Mouse (Mus musculus) stomach, postnatal 0 days (tissue): ENCODE measurements around the gene Thsd4. TPM values are rescaled to one million over a fixed set of nuclear protein-coding genes. Genes with fewer than 3 reads are reported as not detected.

Source experiments
- ATAC-seq: fragments of 200-750 bp; cut with Nextera tagmentation; 2 replicates; pipeline ENCODE4 v1.8.0; 2017; ENCODE audit not compliant: low FRiP score, low TSS enrichment
- DNase-seq: peaks from one replicate; pipeline ENCODE4 v3.0.0-alpha.2; 2016; ENCODE audit warnings: low spot score
- H3K27ac ChIP-seq: fragments of 300-500 bp; sonication (generic); replicated peaks from 2 replicates; pipeline ENCODE4 v1.5.1; 2014; ENCODE audit warnings: mild to moderate bottlenecking, control low read depth
- H3K27me3 ChIP-seq: fragments of 300-500 bp; sonication (generic); 2 replicates; pipeline ENCODE4 v1.6.1; 2014; ENCODE audit warnings: low read length; ENCODE audit not compliant: control insufficient read depth, insufficient read depth
- H3K36me3 ChIP-seq: fragments of 300-500 bp; sonication (generic); 2 replicates; pipeline ENCODE4 v1.6.1; 2014; ENCODE audit warnings: low read length, mixed read lengths; ENCODE audit not compliant: control insufficient read depth, insufficient read depth
- H3K4me1 ChIP-seq: fragments of 300-500 bp; sonication (generic); replicated peaks from 2 replicates; pipeline ENCODE4 v1.6.1; 2014; ENCODE audit warnings: antibody characterized with exemption; ENCODE audit not compliant: control insufficient read depth, insufficient read depth
- H3K4me2 ChIP-seq: fragments of 300-500 bp; sonication (generic); replicated peaks from 2 replicates; pipeline ENCODE4 v1.6.1; 2014; ENCODE audit warnings: low read depth, mild to moderate bottlenecking, control low read depth, moderate library complexity
- H3K4me3 ChIP-seq: fragments of 300-500 bp; sonication (generic); 2 replicates; pipeline ENCODE4 v1.5.1; 2014; ENCODE audit warnings: low read depth, low read length, control low read depth
- H3K9ac ChIP-seq: fragments of 300-500 bp; sonication (generic); 2 replicates; pipeline ENCODE4 v1.6.1; 2014; ENCODE audit warnings: mild to moderate bottlenecking, low read length, control low read depth, mixed read lengths
- H3K9me3 ChIP-seq: fragments of 300-500 bp; sonication (generic); 2 replicates; pipeline ENCODE4 v1.6.1; 2016; ENCODE audit warnings: low read length; ENCODE audit not compliant: control insufficient read depth
- CTCF ChIP-seq: IDR thresholded peaks from 2 replicates; pipeline ENCODE4 v1.5.1; 2016; ENCODE audit warnings: antibody characterized with exemption, low read depth, mild to moderate bottlenecking, moderate library complexity
- EP300 ChIP-seq: optimal IDR thresholded peaks from 2 replicates; pipeline ENCODE3; 2016; ENCODE audit warnings: antibody characterized with exemption
- WGBS: fragments of 180-500 bp; shearing (Covaris S2); extraction: QIAGEN DNeasy Blood & Tissue Kit; methylation state at CpG from one replicate; pipeline ENCODE4 v1.1.7; 2014; 5-methylcytosine and 5-hydroxymethylcytosine counted together
- polyA plus RNA-seq: library from polyadenylated mRNA; unstranded; fragments of >200 nt; fragmentation: Nextera tagmentation; extraction: Ambion mirVana; gene quantifications from 2 replicates; pipeline ENCODE4 v1.2.1, GENCODE M21; 2015

The Thsd4 gene
- polyA plus RNA-seq, 1 experiment from 2014 or later = 10.7 TPM

- no peak overlapping the region for H3K27ac ChIP-seq
- H3K27me3 ChIP-seq = no peaks in the 10 kb centered on the region
- DNase-seq = no peak
- no peak for ATAC-seq
- no peak overlapping the region for H3K4me3 ChIP-seq
- no peaks in the 10 kb centered on the region for H3K36me3 ChIP-seq
- no peaks in the 10 kb centered on the region for H3K4me1 ChIP-seq
- 93% methylated on average over 2 of the region's 2 CpGs for WGBS
- no peaks in the 10 kb centered on the region for H3K9me3 ChIP-seq
- H3K4me2 ChIP-seq = no peak overlapping the region
- TF ChIP-seq EP300 (no peak), CTCF (no peak)
- no peak overlapping the region for H3K9ac ChIP-seq
These were observed 249.9 kb downstream of the Thsd4 start for GRCm38 (mm10) chr9:60271940-60272339.

GRCm38 (mm10) chr9:60269807-60270206, 252.0 kb downstream of the Thsd4 start:
- no peak overlapping the region for H3K4me2 ChIP-seq
- no peaks in the 10 kb centered on the region for H3K36me3 ChIP-seq
- H3K9ac ChIP-seq = no peak overlapping the region
- DNase-seq (no peak), ATAC-seq (no peak)
- TF ChIP-seq EP300 (no peak), CTCF (no peak)
- no peak overlapping the region for H3K4me3 ChIP-seq
- 69% methylated on average over 5 of the region's 5 CpGs for WGBS
- H3K9me3 ChIP-seq = no peaks in the 10 kb centered on the region
- no peaks in the 10 kb centered on the region for H3K27me3 ChIP-seq
- no peaks in the 10 kb centered on the region for H3K4me1 ChIP-seq
- no peak overlapping the region for H3K27ac ChIP-seq

DNA sequence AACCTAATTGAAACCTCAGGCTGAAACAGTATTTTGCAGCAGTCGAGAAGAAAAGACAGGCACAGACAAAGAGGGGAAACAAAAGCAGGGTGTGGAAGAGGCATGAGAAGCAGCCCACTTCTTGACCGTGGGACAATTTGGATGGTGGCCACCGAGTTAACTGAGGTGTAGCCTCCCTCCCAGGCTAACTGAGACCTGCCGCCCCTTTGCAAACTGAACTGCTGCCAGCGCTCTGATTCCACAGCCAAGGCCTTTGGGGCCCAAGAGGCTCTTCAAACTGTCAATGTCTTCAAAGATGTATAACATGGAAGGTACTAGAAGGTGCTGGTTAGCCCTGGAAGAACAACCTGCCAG, 254.6 kb downstream of the Thsd4 start:
- WGBS = 85% methylated on average over 5 of the region's 5 CpGs
- Histone ChIP-seq H3K36me3 (no peaks in the 10 kb centered on the region), H3K27ac (no peak overlapping the region), H3K9me3 (no peaks in the 10 kb centered on the region), H3K4me2 (no peak overlapping the region), H3K27me3 (no peaks in the 10 kb centered on the region), H3K9ac (no peak overlapping the region), H3K4me1 (no peaks in the 10 kb centered on the region), H3K4me3 (no peak overlapping the region)
- TF ChIP-seq CTCF (no peak), EP300 (no peak)
- ATAC-seq = no peak
- DNase-seq = no peak

DNA sequence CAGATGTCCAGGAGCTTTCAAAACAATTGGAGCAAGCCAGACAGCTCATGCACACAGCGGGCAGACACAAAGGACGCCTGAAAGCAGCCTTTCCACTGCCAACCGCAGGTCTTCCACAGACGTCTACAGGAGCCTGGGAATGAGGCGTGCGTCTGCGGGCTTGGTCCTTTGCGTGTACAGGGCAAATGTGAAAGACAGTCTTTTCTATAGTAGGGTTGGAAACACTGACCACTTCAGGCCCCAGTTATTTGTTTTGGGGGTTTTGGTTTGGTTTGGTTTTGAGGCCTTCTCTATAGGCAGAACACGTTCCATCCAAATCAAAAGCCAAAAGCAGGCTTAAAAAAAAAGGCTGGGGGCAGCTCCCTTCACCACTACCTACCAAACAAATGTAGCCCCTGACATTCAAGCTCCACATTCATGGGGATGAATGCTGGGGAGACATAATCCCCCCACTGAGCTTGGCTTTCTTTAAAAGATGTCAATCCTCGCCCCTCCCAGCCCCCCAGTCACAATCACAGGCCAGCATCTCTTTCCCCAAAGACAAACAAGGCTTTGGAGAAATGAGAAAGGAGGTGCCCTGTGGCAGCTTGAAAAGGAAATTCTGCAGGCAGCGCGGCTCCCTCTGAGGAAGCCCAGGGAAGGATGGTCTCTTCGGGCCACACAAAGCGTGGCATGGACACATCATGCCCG, 255.1 kb downstream of the Thsd4 start:
- no peak for ATAC-seq
- no peak overlapping the region for H3K9ac ChIP-seq
- no peak overlapping the region for H3K4me2 ChIP-seq
- TF ChIP-seq CTCF (no peak), EP300 (no peak)
- no peaks in the 10 kb centered on the region for H3K36me3 ChIP-seq
- DNase-seq = no peak
- H3K9me3 ChIP-seq = no peaks in the 10 kb centered on the region
- H3K27ac ChIP-seq = no peak overlapping the region
- H3K4me1 ChIP-seq = no peaks in the 10 kb centered on the region
- no peaks in the 10 kb centered on the region for H3K27me3 ChIP-seq
- H3K4me3 ChIP-seq = no peak overlapping the region
- WGBS = 73% methylated on average over 15 of the region's 15 CpGs

GRCm38 (mm10) chr9:60264586-60265325, 257.1 kb downstream of the Thsd4 start:
- no peak overlapping the region for H3K4me2 ChIP-seq
- H3K27me3 ChIP-seq = no peaks in the 10 kb centered on the region
- no peak overlapping the region; the same call in 1 of the 2 replicates for H3K27ac ChIP-seq
- H3K36me3 ChIP-seq = no peaks in the 10 kb centered on the region
- ATAC-seq (peak; percentile 42; the same call in 1 of the 2 replicates), DNase-seq (no peak)
- no peaks in the 10 kb centered on the region for H3K9me3 ChIP-seq
- H3K4me1 ChIP-seq = no peaks in the 10 kb centered on the region
- H3K9ac ChIP-seq = no peak overlapping the region
- H3K4me3 ChIP-seq = no peak overlapping the region
- WGBS = 43% methylated on average over 10 of the region's 10 CpGs
- TF ChIP-seq EP300 = no peak
- TF ChIP-seq CTCF = no peak

- TF ChIP-seq CTCF (no peak), EP300 (no peak)
- H3K9me3 ChIP-seq = no peaks in the 10 kb centered on the region
- no peak overlapping the region for H3K27ac ChIP-seq
- no peaks in the 10 kb centered on the region for H3K4me1 ChIP-seq
- no peaks in the 10 kb centered on the region for H3K27me3 ChIP-seq
- ATAC-seq = no peak
- no peaks in the 10 kb centered on the region for H3K36me3 ChIP-seq
- no peak overlapping the region for H3K4me2 ChIP-seq
- DNase-seq = no peak
- WGBS = 71% methylated on average over 6 of the region's 6 CpGs
- H3K4me3 ChIP-seq = no peak overlapping the region
- H3K9ac ChIP-seq = no peak overlapping the region
These were observed 259.2 kb downstream of the Thsd4 start for GRCm38 (mm10) chr9:60262515-60263140.
